Mouse (Mus musculus) megakaryocyte, embryonic 14.5 days (primary cell): ENCODE results near the gene Traf3ip3. TPM values are rescaled to one million over a fixed set of nuclear protein-coding genes. Genes with fewer than 3 reads are reported as not detected.

Experiments used
- H3K27me3 ChIP-seq: replicated peaks from 2 replicates; pipeline ENCODE3; 2012; ENCODE audit warnings: inconsistent platforms
- H3K36me3 ChIP-seq: replicated peaks from 2 replicates; pipeline ENCODE3; 2012; ENCODE audit warnings: low read length, inconsistent platforms, mixed read lengths
- H3K4me1 ChIP-seq: 2 replicates; pipeline ENCODE4 v1.6.1; 2012; ENCODE audit warnings: inconsistent platforms
- H3K4me3 ChIP-seq: replicated peaks from 2 replicates; pipeline ENCODE3; 2012; ENCODE audit warnings: moderate library complexity, mild to moderate bottlenecking, inconsistent platforms
- H3K9me3 ChIP-seq: 2 replicates; pipeline ENCODE4 v1.6.1; 2012; ENCODE audit warnings: inconsistent platforms
- FLI1 ChIP-seq: IDR thresholded peaks from 2 replicates; pipeline ENCODE4 v1.6.1; 2012; ENCODE audit warnings: low read length, inconsistent platforms, mixed read lengths
- GATA1 ChIP-seq: IDR thresholded peaks from 3 replicates; pipeline ENCODE4 v1.6.1; 2012; ENCODE audit warnings: mixed read lengths, low read length, inconsistent platforms, borderline replicate concordance
- polyA plus RNA-seq: library from polyadenylated mRNA; stranded (reverse); fragments of >175 nt; gene quantifications from 2 replicates; pipeline ENCODE4 v1.2.3, GENCODE M21; 2012; ENCODE audit warnings: low replicate concordance; ENCODE audit not compliant: insufficient read depth

Traf3ip3 gene
- polyA plus RNA-seq, 1 experiment: 33.7 TPM

- Histone ChIP-seq H3K4me3 (no peak overlapping the region), H3K4me1 (peaks cover 50% of the 10 kb centered on the region), H3K36me3 (no peaks in the 10 kb centered on the region), H3K9me3 (0 out of 2 replicates have a peak, but pooled peaks cover 3% of the 10 kb centered on the region), H3K27me3 (peaks cover 58% of the 10 kb centered on the region)
- TF ChIP-seq FLI1: no peak
- no peak for TF ChIP-seq GATA1
These were observed 52.3 kb downstream of the Traf3ip3 start for GRCm38 (mm10) chr1:193149231-193149630.

DNA sequence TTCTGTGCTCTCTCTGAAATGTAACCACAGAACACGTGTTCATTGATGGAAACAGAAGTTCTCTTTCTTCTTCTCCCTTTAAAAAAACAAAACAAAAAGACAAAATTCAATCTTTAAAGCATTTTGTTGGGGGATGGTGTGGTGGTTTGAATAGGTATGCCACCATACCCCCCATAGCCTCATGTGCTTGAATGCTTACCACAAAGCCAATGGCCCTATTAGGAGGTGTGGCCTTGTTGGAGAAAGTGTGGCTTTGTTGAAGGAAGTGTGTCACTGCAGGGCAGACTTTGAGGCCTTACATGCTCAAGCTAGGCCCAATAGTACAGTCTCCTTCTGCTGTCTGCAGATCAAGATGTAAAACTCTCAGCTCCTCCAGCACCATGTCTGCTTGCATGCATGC lies 55.1 kb downstream of the Traf3ip3 start:
- Histone ChIP-seq H3K36me3 (no peaks in the 10 kb centered on the region), H3K27me3 (peaks cover 32% of the 10 kb centered on the region), H3K4me3 (no peak overlapping the region), H3K4me1 (peaks cover 33% of the 10 kb centered on the region), H3K9me3 (0 out of 2 replicates have a peak, but pooled peaks cover 3% of the 10 kb centered on the region)
- TF ChIP-seq GATA1 (no peak), FLI1 (no peak)

DNA sequence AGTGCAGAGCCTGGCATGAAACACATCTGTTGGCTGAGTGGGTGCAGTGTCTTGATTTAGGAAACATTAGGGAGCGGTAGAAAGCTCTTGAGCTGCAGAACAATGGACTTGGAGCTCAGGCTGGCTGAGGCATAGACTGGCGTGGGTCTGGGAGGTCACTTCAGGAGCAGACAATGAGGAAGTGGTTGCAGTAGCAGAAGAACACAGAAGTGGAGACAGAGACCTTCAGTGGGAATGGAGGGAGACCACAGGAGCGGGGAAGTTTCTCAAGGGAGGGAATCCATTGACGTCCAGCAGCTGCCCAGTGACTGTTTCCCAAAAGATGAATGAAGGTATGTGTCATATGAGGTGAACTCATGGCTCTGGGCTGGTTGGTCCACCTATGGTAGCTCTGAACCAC lies 56.4 kb downstream of the Traf3ip3 start:
- Histone ChIP-seq H3K4me3 (no peak overlapping the region), H3K9me3 (0 out of 2 replicates have a peak, but pooled peaks cover 3% of the 10 kb centered on the region), H3K27me3 (peaks cover 20% of the 10 kb centered on the region), H3K4me1 (peaks cover 30% of the 10 kb centered on the region), H3K36me3 (no peaks in the 10 kb centered on the region)
- TF ChIP-seq GATA1 (no peak), FLI1 (no peak)

DNA sequence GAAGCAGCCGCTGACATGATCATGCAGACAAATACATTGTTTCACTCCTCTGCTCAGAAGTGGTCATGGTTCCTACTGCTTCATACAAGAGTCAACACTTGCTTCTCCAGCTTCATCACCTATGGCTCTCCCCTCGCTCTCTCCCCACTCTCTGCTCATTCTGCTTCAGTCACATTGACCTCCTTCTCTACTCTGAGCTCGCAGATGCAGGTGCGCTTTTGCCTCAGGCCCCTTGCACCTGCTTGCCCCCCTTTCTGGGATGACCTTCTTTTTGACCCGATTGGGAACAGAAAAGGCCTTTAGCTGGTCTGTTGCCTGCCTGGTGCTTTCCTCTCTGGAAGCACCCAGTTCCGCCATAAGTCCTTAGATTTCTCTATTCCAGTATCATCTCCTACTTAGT lies 57.0 kb downstream of the Traf3ip3 start:
- Histone ChIP-seq H3K36me3 (no peaks in the 10 kb centered on the region), H3K27me3 (peaks cover 24% of the 10 kb centered on the region), H3K9me3 (0 out of 2 replicates have a peak, but pooled peaks cover 3% of the 10 kb centered on the region), H3K4me1 (peaks cover 28% of the 10 kb centered on the region), H3K4me3 (no peak overlapping the region)
- no peak for TF ChIP-seq GATA1
- TF ChIP-seq FLI1: no peak

DNA sequence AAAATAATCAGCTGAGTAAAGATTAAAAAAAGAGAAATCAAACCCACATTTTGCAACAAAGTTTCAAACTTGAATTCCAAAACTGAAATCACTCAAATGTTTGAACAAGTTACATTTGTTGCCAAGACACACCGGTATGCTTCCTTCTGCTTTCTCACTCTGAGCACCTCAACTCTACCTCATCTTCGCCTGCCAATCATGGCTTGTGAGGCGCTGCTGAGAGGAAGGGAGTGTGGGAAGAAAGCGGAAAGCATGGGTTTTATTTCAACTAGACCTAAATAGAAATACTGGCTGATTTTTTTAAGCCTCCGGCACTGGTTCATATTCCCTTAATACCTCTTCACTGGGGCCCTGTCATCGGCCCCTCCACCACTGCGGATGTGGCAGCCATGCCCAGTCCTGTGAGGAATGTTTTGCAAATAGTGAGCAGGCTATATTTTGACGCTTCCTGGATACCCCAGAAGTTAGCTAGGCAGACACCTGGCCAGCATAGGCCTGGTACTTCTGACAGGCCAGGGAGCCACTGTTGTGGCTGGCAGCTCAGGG lies 58.9 kb downstream of the Traf3ip3 start:
- 0 out of 2 replicates have a peak, but pooled peaks cover 3% of the 10 kb centered on the region for H3K9me3 ChIP-seq
- TF ChIP-seq FLI1 (no peak), GATA1 (no peak)
- H3K4me1 ChIP-seq: peaks cover 38% of the 10 kb centered on the region
- H3K4me3 ChIP-seq: no peak overlapping the region
- H3K36me3 ChIP-seq: no peaks in the 10 kb centered on the region
- H3K27me3 ChIP-seq: peaks cover 22% of the 10 kb centered on the region

GRCm38 (mm10) chr1:193141118-193141517 lies 60.4 kb downstream of the Traf3ip3 start:
- H3K36me3 ChIP-seq: no peaks in the 10 kb centered on the region
- H3K4me3 ChIP-seq: no peak overlapping the region
- no peaks in the 10 kb centered on the region for H3K9me3 ChIP-seq
- peaks cover 28% of the 10 kb centered on the region for H3K27me3 ChIP-seq
- TF ChIP-seq FLI1 (no peak), GATA1 (no peak)
- H3K4me1 ChIP-seq: peaks cover 34% of the 10 kb centered on the region

GRCm38 (mm10) chr1:193138669-193139068 lies 62.8 kb downstream of the Traf3ip3 start:
- TF ChIP-seq GATA1: no peak
- TF ChIP-seq FLI1: no peak
- peak overlapping the region; percentile 65 for H3K4me3 ChIP-seq
- no peaks in the 10 kb centered on the region for H3K36me3 ChIP-seq
- peaks cover 27% of the 10 kb centered on the region for H3K27me3 ChIP-seq
- H3K4me1 ChIP-seq: peaks cover 28% of the 10 kb centered on the region
- H3K9me3 ChIP-seq: no peaks in the 10 kb centered on the region

DNA sequence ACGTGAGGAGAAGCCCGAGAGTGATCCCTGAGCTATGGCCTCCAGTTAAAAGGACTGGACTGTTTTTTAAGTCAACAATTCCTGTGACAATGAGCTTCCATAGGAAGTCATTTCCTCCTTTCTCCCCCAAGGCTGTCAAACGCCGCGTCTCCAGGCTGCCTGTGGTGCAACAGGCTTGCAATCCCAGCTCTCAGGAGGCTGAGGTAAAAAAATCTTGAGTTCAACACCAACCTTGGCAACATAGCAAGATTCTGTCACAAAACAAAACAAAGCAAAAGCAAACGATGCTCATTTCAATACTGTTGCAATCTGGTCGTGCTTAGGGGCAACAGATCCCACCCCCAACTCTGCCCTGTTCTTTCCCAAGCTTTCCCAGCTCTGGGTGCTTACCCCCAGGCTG lies 63.4 kb downstream of the Traf3ip3 start:
- H3K27me3 ChIP-seq: peaks cover 27% of the 10 kb centered on the region
- H3K36me3 ChIP-seq: no peaks in the 10 kb centered on the region
- H3K9me3 ChIP-seq: no peaks in the 10 kb centered on the region
- no peak overlapping the region for H3K4me3 ChIP-seq
- TF ChIP-seq FLI1: no peak
- TF ChIP-seq GATA1: no peak
- peaks cover 25% of the 10 kb centered on the region for H3K4me1 ChIP-seq

GRCm38 (mm10) chr1:193133726-193134125 lies 67.8 kb downstream of the Traf3ip3 start:
- Histone ChIP-seq H3K9me3 (no peaks in the 10 kb centered on the region), H3K4me1 (peaks cover 27% of the 10 kb centered on the region), H3K4me3 (no peak overlapping the region), H3K27me3 (peaks cover 21% of the 10 kb centered on the region), H3K36me3 (no peaks in the 10 kb centered on the region)
- no peak for TF ChIP-seq GATA1
- TF ChIP-seq FLI1: no peak

- peaks cover 15% of the 10 kb centered on the region for H3K27me3 ChIP-seq
- H3K9me3 ChIP-seq: no peaks in the 10 kb centered on the region
- no peak overlapping the region for H3K4me3 ChIP-seq
- H3K4me1 ChIP-seq: peaks cover 30% of the 10 kb centered on the region
- TF ChIP-seq GATA1: no peak
- no peak for TF ChIP-seq FLI1
- H3K36me3 ChIP-seq: peaks cover 9% of the 10 kb centered on the region
These were observed 69.1 kb downstream of the Traf3ip3 start for GRCm38 (mm10) chr1:193132385-193132784.
